Mouse (Mus musculus): ENCODE data around the gene Mapk9. TPM values are rescaled to one million over a fixed set of nuclear protein-coding genes. Genes with fewer than 3 reads are reported as not detected.
"Not testable (repeated sequence)": the region's sequence is repeated elsewhere in the genome, so short reads cannot be mapped to it uniquely, and the experiment has no call there.

The Mapk9 gene
- polyA plus RNA-seq (2015; fragmentation: Nextera tagmentation; extraction: Ambion mirVana) = 54.0 TPM in 2 replicates

DNA sequence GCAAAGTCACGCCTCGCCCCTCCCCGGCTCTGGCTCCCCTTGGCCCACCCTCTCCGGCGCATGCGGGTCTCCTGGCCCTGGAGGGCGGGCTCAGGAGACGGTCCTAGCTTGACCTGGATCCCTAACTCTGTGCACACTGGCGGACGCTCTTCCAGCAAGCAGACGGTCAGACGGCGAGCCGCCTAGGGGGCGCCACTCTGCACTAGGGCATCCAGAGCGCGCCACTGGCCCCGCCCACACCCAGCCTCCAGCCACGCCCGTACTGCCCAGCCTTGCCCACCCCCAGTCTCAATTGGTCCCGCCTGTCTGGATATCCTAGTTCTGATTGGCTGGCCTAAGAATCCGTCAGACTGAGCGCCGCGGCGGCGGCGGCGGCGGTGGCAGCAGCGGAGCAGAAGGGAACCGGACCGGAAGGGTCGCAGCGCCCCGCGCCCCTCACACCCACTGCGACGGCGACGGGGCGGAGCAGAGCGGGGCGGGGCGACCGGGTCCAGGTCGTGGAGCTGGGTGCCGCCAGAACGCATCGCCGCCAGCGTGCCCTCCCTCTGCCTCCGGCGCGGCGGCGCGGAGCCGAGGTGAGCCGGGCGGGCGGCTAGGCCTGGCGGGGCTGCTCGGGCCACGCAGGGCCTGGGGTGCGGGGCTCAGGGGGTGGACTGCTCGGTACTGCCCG lies at the start of gene Mapk9:
Gene Mapk9 (plus strand): TSS at position 351 of the 670 bp plus-strand sequence.
- Histone ChIP-seq H3K9me3 (no peaks in the 10 kb centered on the region), H3K4me1 (replicated peaks) (peaks cover 28% of the 10 kb centered on the region), H3K27ac (peak within 1 kb of the TSS; percentile 94), H3K27me3 (no peaks in the 10 kb centered on the region), H3K9ac (peak within 1 kb of the TSS; percentile 99), H3K4me2 (peak within 1 kb of the TSS; percentile 78), H3K4me3 (peak within 1 kb of the TSS; percentile 97), H3K36me3 (peaks cover 13% of the 10 kb centered on the region)
- ATAC-seq (ENCODE audit: low FRiP score) = peak; percentile 99
- under 1% methylated on average over 65 of the region's 68 CpGs for WGBS

DNA sequence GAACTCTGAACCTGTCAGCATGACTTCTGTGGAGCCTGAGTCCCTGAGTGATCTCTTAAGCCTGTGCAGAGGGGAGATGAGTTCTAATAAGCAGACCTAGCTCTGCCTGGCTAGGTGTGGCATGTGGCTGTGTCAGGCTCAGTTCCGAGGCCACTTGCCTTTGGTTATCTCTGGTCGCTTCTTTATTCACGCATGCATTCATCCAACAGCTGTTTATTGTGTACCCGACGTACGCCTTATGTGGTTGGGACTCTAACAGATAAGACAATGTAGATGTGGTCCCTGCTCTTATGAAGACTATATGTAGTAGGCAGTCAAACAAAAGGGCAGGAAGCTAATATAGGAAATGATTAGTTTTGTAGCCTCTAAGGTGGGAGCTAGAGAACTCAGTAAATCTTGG lies 47.6 kb upstream of the Mapk9 start:
- H3K27ac ChIP-seq = no peak overlapping the region
- no peaks in the 10 kb centered on the region for H3K36me3 ChIP-seq
- peaks cover 13% of the 10 kb centered on the region; the same call in 1 of the 2 replicates for H3K27me3 ChIP-seq
- H3K4me2 ChIP-seq = no peak overlapping the region
- no peak overlapping the region for H3K4me3 ChIP-seq
- H3K9me3 ChIP-seq = no peaks in the 10 kb centered on the region
- peaks cover 21% of the 10 kb centered on the region for H3K4me1 ChIP-seq (replicated peaks)
- ATAC-seq (ENCODE audit: low FRiP score) = no peak
- H3K9ac ChIP-seq = no peak overlapping the region
- 87% methylated on average over 6 of the region's 6 CpGs for WGBS

DNA sequence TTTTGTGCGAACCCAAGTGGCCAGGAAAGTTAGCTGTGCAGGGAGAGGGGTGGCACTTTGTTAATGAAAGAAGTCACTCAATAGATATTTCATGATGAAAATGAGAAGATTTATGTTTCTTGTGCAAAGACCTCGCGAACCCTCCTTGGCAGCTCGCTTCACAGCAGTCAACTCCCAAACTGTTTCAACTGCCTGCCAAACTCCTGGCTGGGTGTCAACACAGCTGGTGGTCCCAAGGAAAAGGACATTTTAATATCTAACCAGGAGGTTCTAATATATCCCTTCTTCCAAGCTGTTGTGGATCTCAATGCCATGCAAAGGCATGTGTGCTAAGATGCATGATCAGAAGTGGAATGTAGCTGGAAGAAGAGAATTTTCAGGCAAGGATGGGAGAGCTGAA lies 45.0 kb upstream of the Mapk9 start:
- H3K9me3 ChIP-seq = no peaks in the 10 kb centered on the region
- ATAC-seq (ENCODE audit: low FRiP score) = no peak
- H3K4me1 ChIP-seq (replicated peaks) = peaks cover 14% of the 10 kb centered on the region; the same call in 1 of the 2 replicates
- H3K9ac ChIP-seq = 0 out of 2 replicates have a peak overlapping the region, but pooled peaks have one; percentile 29
- no peaks in the 10 kb centered on the region for H3K27me3 ChIP-seq
- no peak overlapping the region for H3K4me2 ChIP-seq
- H3K4me3 ChIP-seq = no peak overlapping the region
- H3K36me3 ChIP-seq = no peaks in the 10 kb centered on the region
- H3K27ac ChIP-seq = no peak overlapping the region
- 81% methylated on average over 4 of the region's 4 CpGs for WGBS

DNA sequence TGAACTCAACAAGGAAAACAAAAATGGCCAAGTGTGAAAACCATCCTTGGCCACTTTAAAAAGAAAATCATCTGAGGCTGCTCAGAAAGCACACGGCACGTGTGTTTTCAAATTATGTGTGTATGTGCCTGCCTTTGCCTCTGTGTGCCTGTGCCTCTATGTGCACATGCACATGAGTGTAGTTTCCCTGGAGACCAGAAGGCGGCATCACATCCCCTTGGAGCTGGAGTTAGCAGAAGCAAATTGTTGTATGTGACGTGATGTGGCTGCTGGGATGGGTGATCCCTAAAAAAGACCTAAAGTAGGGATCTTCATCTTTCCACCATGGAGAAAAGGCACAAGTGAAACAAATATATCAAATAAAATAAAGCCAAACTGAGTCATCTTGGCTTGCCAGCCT lies 42.8 kb upstream of the Mapk9 start:
- no peak overlapping the region for H3K27ac ChIP-seq
- H3K4me1 ChIP-seq (replicated peaks) = peaks cover 14% of the 10 kb centered on the region; the same call in 1 of the 2 replicates
- 95% methylated on average over 4 of the region's 4 CpGs for WGBS
- no peaks in the 10 kb centered on the region for H3K27me3 ChIP-seq
- no peak overlapping the region for H3K4me3 ChIP-seq
- H3K4me2 ChIP-seq = no peak overlapping the region
- no peak for ATAC-seq (ENCODE audit: low FRiP score)
- H3K9me3 ChIP-seq = no peaks in the 10 kb centered on the region
- peaks cover 1% of the 10 kb centered on the region; the same call in 1 of the 2 replicates for H3K36me3 ChIP-seq
- no peak overlapping the region for H3K9ac ChIP-seq

DNA sequence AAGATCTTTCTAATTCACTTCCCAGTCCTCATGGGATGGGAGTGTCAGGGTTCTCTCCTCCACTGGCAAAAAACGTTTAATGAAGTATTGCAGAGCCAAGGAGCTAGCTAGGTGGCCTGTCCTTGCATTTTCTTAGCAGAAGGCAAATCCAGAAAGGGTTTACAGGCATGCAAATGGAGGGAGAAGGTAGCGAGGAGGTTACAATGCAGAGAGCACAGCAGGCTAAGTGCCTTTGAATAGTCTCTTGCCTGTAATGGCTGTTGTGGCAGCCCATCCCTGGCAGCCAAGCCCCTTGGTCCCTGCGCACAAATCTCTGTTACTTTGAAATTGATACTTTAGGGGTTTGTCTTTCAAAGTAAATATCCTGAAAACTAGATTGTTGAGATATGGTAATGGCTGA lies 40.3 kb upstream of the Mapk9 start:
- Histone ChIP-seq H3K27me3 (no peaks in the 10 kb centered on the region), H3K27ac (no peak overlapping the region), H3K4me3 (no peak overlapping the region), H3K4me1 (replicated peaks) (peaks cover 5% of the 10 kb centered on the region; the same call in 1 of the 2 replicates), H3K9me3 (no peaks in the 10 kb centered on the region), H3K9ac (no peak overlapping the region), H3K36me3 (peaks cover 13% of the 10 kb centered on the region; the same call in 1 of the 2 replicates), H3K4me2 (no peak overlapping the region)
- 26% methylated on average over 3 of the region's 3 CpGs for WGBS
- ATAC-seq (ENCODE audit: low FRiP score) = no peak

DNA sequence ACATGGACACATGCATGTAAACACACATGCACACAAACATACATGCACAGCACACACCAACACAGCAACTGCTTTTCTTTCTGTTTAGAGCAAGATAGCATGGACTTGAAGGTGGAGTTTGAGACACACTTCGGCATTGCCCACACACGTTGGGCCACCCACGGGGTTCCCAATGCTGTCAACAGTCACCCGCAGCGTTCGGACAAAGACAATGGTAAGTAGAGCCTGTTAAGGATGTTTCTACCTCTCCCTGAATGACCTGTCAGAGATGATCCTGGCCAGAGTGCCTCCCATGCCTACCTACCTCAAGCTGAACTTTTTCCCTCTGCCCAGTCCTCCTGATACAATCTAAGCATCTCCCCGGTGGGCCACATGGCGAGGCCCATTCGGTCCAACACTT lies 37.6 kb upstream of the Mapk9 start:
- no peaks in the 10 kb centered on the region for H3K27me3 ChIP-seq
- no peaks in the 10 kb centered on the region for H3K4me1 ChIP-seq (replicated peaks)

DNA sequence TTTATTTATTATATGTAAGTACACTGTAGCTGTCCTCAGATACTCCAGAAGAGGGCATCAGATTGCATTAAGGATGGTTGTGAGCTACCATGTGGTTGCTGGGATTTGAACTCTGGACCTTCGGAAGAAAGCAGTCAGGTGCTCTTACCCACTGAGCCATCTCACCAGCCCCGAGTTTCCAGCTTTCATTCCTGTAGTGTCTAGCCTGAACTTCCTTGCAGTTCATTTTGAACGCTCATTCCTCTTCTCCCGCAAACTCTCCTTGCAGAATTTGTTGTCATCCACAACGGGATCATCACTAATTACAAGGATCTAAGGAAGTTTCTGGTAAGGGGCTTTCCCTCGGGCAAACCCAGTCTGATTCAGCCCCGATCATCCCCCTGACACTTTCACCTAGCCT lies 35.9 kb upstream of the Mapk9 start:
- H3K27ac ChIP-seq; ATAC-seq (ENCODE audit: low FRiP score); H3K4me2 ChIP-seq; H3K4me1 ChIP-seq (replicated peaks); H3K4me3 ChIP-seq; H3K27me3 ChIP-seq; H3K9me3 ChIP-seq; H3K9ac ChIP-seq: not testable (repeated sequence)
- peaks cover 17% of the 10 kb centered on the region; the same call in 1 of the 2 replicates for H3K36me3 ChIP-seq
- WGBS = 89% methylated on average over 7 of the region's 7 CpGs

More for the DNA sequence above, 37.6 kb upstream of the Mapk9 start:
- Histone ChIP-seq H3K9ac (no peak overlapping the region), H3K27ac (no peak overlapping the region), H3K9me3 (no peaks in the 10 kb centered on the region), H3K4me3 (no peak overlapping the region), H3K4me2 (no peak overlapping the region), H3K36me3 (peaks cover 13% of the 10 kb centered on the region; the same call in 1 of the 2 replicates)
- ATAC-seq (ENCODE audit: low FRiP score) = no peak
- WGBS = 96% methylated on average over 9 of the region's 9 CpGs

DNA sequence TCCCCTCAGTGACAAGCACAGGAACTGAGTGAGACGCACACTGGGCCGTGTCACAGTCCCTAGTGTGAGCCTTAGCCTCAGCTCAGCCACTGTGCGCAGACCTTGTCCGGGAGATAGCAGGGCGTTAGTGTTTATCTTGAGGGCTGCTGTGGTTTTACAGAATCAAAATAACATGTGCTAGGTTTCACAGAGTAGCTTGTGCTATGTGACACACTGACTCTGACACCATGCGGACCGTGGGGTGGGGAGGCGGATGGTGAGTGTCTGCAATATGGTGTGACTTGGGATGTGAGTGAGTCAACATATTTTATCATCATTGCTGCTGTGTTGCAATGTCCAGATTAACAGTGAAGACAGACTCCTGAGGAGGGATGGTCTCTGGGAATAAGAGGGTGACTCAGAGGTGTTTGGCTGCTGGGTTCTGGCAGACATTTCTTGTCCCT lies 35.4 kb upstream of the Mapk9 start:
- Histone ChIP-seq H3K9ac (no peak overlapping the region), H3K9me3 (no peaks in the 10 kb centered on the region), H3K27ac (no peak overlapping the region), H3K36me3 (peaks cover 17% of the 10 kb centered on the region; the same call in 1 of the 2 replicates), H3K4me2 (no peak overlapping the region), H3K4me1 (replicated peaks) (0 out of 2 replicates have a peak, but pooled peaks cover 4% of the 10 kb centered on the region), H3K27me3 (no peaks in the 10 kb centered on the region), H3K4me3 (no peak overlapping the region)
- 90% methylated on average over 8 of the region's 8 CpGs for WGBS
- no peak for ATAC-seq (ENCODE audit: low FRiP score)

DNA sequence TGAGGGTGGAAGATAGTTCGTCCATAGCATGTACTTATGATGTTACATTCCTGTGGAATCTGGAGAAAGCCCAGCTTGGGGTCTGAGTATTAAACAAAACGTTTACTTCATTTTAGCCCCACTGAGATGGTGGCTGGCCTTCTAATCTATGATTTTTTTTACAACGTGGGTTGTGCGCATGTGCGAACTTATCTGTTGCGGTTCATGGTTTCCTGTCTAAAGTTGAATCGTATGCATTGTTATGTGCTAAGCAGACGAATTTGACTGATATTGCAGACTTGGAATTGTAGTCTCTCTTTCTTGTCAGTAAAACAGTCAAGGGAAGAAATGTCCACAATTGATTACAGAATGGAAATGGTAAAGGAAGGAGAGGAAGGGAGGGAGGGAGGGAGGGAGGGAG lies 34.7 kb upstream of the Mapk9 start:
- 90% methylated on average over 8 of the region's 8 CpGs for WGBS
- Histone ChIP-seq H3K9me3 (no peaks in the 10 kb centered on the region), H3K27ac (no peak overlapping the region), H3K4me2 (no peak overlapping the region), H3K4me1 (replicated peaks) (0 out of 2 replicates have a peak, but pooled peaks cover 4% of the 10 kb centered on the region), H3K4me3 (no peak overlapping the region), H3K27me3 (no peaks in the 10 kb centered on the region), H3K9ac (no peak overlapping the region), H3K36me3 (peaks cover 17% of the 10 kb centered on the region; the same call in 1 of the 2 replicates)
- ATAC-seq (ENCODE audit: low FRiP score) = no peak

DNA sequence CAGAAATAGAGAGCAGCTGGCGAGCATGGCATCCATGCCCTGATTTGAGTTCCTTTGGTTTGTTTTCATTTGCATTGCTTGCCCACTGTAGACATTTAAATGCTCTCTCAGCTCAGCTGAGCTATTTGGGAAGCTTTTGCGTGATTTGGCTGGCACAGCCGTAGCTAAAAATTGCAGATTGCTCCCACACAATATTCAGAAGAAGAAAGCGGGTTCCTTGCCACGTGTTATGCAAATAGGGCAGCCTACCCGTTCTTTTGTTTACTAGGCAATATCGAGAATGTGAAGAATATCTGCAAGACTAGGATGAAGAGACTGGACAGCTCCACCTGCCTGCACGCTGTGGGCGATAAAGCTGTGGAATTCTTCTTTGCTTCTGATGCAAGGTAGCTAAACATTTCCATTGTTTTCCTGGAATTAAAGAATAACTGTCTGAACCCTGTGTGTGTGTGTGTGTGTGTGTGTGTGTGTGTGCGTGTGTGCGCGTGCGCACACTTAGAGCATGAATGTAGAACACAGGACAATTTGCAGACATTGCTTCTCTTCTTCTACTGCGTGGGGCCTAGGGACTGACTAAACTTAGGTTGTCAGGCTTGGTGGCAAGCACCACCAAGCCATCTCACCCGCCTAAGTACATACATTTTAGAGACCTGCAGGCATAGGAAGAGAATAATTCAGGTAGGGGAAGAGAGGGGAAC lies 27.5 kb upstream of the Mapk9 start:
- Histone ChIP-seq H3K9me3 (no peaks in the 10 kb centered on the region), H3K27me3 (no peaks in the 10 kb centered on the region), H3K9ac (no peak overlapping the region), H3K4me3 (no peak overlapping the region), H3K27ac (no peak overlapping the region), H3K4me1 (replicated peaks) (0 out of 2 replicates have a peak, but pooled peaks cover 4% of the 10 kb centered on the region), H3K36me3 (peaks cover 16% of the 10 kb centered on the region), H3K4me2 (no peak overlapping the region)
- no peak for ATAC-seq (ENCODE audit: low FRiP score)
- WGBS = 87% methylated on average over 15 of the region's 15 CpGs

DNA sequence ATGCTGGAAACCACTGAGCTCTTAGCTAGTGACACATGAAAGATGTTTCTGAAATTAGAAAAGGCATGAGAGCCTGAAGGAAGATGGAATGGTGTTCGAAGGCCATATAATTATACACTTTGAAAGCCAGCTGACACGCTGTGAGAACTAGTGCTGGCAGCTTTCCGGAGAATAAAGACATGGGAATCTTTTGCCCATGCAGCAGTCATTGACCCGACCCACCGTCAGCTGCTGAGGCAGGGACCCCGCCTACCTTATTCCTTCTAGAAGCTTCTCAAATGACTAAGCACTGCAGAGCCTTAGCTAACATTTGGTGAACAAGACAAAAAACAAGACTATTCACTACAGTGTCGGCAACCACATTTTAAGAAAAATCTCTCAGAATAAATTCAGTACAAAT lies 26.9 kb upstream of the Mapk9 start:
- no peaks in the 10 kb centered on the region for H3K9me3 ChIP-seq
- H3K27ac ChIP-seq = no peak overlapping the region
- H3K4me2 ChIP-seq = no peak overlapping the region
- no peaks in the 10 kb centered on the region for H3K27me3 ChIP-seq
- no peak for ATAC-seq (ENCODE audit: low FRiP score)
- WGBS = 85% methylated on average over 7 of the region's 7 CpGs
- H3K9ac ChIP-seq = no peak overlapping the region
- 0 out of 2 replicates have a peak, but pooled peaks cover 4% of the 10 kb centered on the region for H3K4me1 ChIP-seq (replicated peaks)
- peaks cover 23% of the 10 kb centered on the region for H3K36me3 ChIP-seq
- no peak overlapping the region for H3K4me3 ChIP-seq

DNA sequence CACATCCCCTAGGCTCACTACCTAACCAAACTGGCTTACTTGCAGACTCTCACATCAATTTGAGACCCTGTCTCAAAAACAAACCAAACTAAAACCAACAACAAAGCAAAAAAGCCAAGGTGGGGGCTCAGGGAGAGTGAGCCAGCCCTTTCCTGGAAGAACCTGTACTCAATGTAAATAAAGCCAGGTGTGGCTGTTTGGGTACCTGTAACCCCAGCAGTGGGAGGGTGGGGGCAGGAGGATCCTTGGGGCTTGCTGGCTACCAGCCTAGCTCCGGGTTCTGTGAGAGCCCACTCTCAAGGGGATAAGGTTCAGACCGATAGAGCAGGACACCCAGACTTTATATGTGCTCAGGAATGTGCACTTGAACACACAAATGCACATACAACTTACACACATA lies 25.6 kb upstream of the Mapk9 start:
- Histone ChIP-seq H3K27ac (no peak overlapping the region), H3K4me2 (no peak overlapping the region), H3K9ac (no peak overlapping the region), H3K36me3 (peaks cover 24% of the 10 kb centered on the region), H3K4me3 (no peak overlapping the region), H3K9me3 (no peaks in the 10 kb centered on the region), H3K27me3 (no peaks in the 10 kb centered on the region), H3K4me1 (replicated peaks) (no peaks in the 10 kb centered on the region)
- ATAC-seq (ENCODE audit: low FRiP score) = no peak
- 95% methylated on average over 2 of the region's 2 CpGs for WGBS

Data from hindbrain, embryonic 13.5 days (tissue).